Mouse (Mus musculus) embryo, embryonic 11.5 days (tissue): ENCODE measurements around the gene Alx3.
"Not testable (repeated sequence)": the region's sequence is repeated elsewhere in the genome, so short reads cannot be mapped to it uniquely, and the experiment has no call there.

Source experiments
- DNase-seq: peaks from one replicate; pipeline ENCODE4 v3.0.0-alpha.2; 2012; ENCODE audit warnings: low read depth, low spot score

Alx3 gene

DNA sequence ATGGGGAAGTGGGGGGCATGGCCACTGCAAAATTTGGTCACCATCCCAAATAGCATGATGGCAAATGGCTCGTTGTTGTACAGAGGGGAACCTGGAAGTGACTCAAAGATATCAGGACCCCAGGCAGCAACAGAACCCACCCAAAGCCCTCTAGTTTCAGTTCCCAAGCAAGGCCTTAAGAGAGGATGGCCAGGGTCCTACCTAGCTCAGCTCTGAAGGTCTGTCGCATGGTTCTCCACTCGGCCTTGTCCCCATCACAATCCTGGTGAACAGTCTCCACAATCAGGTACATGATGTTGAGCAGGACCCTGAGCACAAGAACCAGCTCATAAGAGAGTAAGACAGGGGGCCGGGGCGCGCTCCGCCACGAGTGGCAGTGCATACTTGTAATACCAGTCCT is 29.6 kb downstream of the Alx3 start:
- DNase-seq = no peak

DNA sequence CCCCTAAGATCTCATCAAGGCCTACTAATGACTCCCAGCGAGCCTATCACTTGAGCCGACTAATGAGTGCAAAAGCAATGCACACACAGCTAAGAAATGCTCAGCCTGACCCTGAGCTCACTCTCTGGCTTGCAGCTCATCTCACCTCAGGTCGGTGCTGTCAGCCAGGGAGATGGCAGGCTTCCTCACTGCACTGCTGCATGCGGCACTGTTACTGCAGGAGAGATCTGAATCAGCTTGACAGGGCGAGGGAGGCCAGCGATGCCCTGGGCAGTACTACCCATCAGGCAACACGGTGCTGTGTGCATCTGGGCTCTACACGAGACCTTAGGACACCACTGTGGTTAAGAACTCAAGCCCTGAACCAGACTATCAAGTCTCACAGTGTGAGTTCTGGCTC is 30.7 kb downstream of the Alx3 start:
- DNase-seq = no peak

DNA sequence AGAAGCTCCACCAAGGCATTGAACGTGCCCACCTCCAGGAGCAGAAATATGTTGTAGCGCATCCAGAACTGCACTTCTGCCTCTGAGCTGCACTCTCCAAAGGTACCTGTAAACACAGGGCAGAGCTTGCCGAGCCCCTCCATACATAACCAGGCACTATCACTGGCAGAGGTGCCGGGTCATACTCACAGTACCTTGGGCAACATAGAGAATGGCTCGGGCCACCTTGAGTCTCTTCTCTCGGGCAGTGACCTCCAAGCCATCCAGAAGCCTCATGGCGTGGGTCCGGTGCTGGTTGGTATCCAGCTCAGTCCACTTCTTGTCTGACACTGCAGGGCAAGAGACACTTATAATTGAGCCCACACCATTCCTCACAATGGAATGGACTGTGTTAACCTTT is 31.9 kb downstream of the Alx3 start:
- no peak for DNase-seq

DNA sequence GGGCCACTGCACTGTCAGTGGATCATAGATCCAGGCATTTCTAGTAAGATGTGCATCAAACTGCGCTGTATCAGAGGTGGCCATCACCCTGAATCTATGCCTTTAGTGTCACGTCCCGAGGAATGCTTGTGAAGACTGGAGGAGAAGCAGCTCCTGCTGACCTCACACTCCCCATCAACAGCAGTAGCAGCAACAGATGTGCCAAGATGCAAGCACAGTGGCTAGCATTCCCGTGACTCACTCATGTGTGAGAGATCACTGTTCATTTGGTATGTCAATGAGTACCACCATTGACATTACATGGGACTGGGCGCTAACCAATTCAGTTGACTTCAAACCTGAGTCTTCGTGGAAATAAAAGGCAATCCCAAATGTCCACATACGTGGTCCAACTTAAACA is 32.8 kb downstream of the Alx3 start:
- DNase-seq = no peak

DNA sequence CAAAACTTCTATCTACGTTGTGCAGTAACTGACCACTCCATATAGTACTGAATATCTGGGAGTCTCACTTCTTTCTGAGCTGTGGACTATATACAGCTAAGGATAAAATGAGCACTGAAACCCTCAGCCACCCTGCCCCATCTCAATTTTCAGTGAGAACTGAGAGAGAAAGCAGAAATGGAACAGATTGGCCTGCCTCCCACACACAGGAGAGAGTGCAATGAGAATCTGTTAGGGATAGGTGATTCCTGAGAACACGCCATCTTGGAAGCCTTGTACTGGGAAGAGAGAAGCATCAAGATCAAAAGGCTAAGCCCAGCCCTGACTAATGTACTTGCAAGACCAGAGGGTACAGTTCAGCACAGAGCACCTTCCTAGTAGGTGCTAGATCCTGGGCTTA is 33.7 kb downstream of the Alx3 start:
- no peak for DNase-seq

DNA sequence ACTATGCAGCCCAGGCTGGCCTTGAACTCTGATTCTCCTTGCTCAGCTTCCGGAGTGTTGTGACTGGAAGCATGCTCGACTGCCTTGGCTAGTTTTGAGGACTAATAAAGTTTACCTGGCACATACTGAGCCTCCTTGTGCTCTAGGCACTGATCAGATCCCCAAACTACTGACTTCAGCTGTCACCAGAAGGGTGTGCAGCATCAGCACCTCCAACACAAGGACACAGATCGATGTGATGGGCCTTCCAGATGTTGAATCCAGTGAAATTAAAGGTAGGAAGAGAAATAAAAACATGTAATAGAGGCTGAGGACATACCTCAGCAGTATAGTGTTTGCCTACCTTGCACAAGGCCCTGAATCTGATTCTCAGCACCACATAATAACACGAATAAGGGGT is 34.6 kb downstream of the Alx3 start:
- DNase-seq = no peak

DNA sequence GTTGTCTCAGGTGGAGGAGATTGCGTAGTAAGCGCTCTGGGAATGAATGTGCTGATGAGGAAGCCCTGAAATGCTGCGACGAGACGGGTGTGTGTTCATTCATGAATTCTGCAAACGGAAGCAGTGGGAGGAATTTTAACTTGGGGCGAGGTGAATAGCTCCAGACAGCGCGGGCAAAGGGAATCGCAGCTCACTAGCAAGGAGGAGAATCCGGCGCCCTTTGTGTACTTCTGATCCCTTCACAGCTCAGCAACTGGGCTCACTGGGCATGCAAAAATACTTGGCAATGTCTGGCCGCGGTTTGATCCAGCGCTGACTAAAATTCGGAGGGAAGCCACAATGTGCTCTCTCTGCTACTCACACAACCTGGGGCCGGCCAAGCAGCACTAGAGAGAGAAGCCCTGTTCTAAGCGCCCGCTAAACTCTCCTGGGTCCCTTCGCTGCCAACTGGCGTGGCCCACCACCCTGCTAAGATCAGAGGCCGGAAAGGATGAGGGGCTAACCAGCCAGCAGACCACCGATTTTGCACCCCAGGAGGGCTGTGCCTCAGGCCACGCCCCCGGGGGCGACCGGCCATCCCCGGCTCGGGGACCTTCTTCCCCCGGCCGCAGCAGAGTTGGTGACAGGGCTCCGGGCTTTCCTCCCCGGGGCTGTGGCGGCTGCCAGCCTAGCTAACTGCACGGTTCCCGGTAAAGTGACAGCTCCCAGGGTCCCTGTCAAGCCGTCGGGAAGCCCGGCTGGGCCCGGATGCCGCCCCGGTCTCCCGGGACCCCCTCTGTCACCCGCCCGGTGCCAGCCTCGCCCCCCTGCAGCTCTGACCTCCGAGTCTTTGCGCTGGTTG is 36.1 kb downstream of the Alx3 start, which contains the start of gene Gm10961:
Gm10961 (plus strand) TSS at position 641 of the 841 bp plus-strand sequence.
- no peak for DNase-seq

DNA sequence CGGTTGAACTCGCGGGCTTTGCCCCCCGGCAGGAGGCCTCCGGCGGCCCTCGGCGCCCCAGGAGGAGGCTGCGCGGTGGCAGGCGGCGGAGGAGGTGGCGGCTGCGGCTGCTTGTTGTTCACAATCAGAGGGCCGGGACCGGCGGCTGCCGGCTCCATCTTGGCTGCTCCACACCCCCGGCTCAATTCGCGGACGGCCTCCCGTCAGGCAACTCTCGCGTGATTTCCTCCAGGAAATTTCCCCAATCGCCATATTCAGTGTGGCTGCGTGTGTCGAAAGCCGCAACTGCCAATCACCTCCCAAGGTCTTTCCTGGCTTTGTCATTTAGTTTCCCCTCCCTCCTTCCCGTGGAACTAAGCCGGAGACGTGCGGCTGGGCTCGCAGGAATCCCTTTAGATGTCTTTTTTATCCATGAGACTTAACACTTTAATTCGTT is 36.7 kb downstream of the Alx3 start, which contains the start of gene Strip1:
Strip1 (minus strand) TSS at position 172 of the 436 bp plus-strand sequence.
- peak; percentile 94 for DNase-seq

DNA sequence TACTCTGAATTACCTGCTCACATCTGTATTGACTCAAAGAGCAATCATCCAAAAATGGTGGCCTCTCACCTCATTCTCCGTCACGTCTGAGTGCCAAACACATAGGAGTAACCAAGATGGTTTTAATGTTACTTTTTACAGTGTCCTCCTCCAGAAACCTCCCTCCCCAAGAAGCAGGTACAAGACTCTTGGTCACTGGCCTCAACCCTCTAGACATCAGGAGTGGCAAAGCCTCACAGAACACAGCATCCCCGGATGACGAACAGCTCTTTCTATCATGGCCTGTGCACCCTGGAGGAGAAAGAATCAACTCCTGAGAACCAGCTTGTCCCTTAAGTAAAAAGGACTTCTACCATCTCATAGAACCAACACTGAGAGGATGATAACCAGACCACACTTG is 38.0 kb downstream of the Alx3 start:
- DNase-seq = no peak

DNA sequence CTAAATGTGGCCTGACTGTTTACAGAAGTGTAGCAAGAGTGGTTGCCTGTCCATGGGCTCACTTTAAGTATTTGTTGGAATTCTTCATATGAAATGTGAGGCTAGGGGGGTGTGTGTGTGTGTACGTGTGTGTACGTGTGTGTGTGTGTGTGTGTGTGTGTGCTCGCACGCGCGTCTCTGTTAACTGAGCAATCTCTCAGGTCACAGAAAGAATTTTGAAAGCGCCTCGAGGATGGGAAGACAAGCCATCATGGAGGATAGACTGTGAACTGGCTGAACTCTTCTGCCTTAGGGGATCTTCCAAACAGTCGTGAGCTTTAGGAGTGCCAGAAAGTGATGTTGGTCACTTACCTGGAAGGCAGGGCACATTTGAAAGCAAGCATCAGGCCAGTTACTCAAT is 39.1 kb downstream of the Alx3 start:
- no peak for DNase-seq

DNA sequence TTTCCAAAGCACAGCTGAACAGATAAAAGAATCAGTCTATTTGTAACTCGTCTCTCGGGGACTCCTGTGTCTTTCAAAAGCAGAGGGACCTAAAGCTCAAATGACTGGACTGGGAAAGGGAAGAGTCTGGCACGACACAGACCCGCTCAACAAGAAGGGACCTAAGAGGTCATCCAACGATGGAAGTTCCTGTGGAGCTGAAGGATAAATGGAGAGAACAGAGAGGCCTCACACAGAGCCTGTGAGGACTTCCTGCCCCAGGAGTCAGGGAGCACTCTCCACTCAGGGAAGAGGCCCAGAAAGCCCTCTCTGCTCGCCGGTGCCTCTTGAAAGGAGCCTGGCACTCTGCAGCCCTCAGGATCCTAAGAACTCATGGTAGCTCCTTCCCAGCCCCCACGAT is 41.0 kb downstream of the Alx3 start:
- DNase-seq = no peak

DNA sequence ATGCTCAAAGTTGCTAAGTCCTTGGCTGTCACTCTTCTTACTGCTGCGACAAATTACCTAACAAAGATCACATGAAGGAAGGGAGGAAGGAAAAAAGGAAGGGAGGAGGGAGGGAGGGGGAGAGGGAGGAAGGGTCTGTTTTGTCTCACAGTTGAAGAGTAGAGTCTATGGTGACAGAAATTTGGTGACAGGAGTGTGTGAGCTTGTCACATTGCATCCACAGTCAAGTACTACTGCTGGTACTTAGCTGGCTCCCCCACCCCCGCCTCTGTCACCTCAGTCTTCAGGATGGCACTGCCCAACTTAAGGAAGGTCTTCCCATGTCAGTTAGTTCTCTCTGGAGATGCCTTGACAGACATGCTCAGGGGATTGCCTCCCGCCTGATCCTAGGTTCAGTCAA is 41.4 kb downstream of the Alx3 start:
- DNase-seq = no peak

DNA sequence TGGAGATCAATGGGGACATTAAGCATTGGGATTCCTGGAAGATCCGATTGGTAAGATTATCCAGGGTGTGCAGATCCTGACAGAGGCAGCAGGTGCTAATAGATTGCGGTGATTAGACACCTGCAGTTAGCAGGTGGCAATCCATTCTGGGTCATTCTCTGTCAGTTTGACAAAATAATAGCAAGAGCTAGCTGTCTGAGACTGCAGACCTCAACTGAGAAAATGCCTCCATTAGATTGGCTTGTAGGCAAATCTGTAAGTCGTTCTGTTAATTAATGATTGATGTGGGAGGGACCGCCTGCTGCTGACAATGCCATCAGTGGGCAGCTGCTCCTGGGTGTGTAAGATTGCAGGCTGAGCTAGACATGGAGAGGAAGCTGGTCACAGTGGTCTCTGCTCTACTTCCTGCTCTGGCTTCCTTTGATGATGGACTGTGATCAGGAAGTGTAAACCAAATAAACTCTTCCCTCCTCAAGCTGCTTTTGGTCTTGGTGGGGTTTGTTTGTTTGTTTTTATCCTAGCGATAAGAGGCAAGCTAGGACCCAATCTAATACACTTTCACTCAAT is 42.9 kb downstream of the Alx3 start:
- no peak for DNase-seq

DNA sequence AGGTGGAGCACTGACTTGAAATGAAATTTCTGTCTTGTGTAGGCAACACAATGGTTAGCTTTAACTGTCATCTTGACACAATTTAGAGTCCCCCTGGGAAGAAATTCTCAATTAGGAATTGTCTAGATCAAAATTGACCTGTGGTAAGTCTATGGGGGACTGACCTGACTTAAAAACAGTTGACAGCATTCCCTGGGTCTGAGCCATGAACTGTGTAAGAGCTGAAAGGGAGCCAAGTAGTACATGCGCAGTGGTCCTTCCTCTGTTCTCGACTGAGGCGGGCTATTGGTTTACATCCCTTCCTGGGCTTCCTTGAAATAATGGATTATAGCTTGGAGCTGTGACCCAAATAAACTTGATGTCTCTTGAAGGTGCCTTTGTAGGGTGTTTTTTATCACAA is 52.1 kb downstream of the Alx3 start:
- no peak for DNase-seq

DNA sequence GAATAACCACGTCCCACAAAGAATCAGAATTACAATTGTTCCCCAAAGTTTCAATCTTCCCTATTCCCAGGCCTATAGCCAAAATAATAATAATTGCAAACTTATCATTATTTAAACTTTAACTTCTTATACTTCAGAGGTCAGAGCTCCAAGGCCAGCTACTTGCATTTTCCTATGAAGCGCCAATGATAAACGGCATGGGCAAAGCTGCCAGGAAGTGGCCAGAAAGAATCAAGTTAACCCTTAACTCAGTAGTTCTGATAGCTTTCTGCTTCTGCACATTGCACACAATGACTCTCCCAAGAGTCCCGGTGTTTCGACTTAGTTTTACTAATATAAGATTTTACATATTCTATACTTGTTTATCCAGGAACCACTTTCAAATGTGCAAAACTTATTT is 55.4 kb downstream of the Alx3 start:
- not testable (repeated sequence) for DNase-seq

DNA sequence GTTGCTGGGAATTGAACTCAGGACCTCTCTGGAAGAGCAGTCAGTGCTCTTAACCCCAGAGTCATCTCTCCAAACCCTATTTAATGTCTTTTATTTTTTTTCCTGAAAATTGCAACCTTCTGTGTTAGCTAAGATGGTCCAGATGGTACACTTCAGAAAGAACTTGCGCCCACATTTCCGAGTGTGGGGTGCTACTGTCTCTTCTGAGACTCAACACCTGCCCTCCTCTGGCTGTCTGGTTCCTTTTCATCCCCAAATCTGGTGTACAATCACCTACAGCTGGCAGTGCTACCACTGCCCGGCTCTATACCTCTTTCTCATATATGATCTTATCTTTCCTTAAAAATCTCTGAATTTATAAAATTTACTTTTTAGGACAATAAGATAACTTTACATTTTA is 58.1 kb downstream of the Alx3 start:
- DNase-seq = no peak

DNA sequence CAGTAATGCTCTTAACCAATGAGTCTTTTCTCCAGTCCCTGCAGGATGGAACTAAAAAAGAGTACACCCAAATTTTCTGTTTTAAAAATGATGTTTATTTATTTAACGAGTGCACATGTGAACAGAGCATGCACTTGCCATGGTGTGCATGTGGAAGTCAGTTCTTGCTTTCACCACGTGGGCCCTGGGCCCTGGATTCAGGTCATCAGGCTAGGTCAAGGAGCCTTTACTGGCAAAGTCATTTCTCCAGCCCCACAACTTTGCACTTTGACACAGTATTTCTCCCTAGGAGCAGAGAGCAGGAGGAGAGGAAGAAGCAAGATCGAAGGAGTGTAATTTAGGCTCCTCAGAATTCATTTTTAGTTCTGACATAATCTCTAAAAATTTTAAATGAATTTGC is 60.0 kb downstream of the Alx3 start:
- DNase-seq = no peak
